Mouse (Mus musculus): Measurements from ENCODE around the gene Ica1.

Gene Ica1

DNA sequence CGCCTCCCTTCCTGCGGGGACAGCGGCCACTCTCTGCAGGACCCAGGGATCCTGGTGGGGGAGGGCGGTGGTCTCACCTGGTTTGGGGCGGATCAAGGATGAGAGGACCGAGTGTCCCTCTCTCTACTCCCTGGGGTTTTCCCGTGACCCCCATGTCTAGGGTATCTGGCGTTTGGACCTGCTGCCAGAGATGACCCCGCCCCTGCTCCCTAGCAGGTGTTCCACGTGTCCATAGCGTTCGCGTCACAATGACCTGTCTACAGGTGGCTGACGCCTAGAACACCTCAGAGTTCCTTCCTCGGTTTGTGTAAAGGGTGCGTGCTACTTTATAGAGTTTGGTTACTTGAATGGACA, at the start of gene Ica1:
Gene Ica1 (minus strand): TSS at position 193 of the 354 bp plus-strand sequence.
- DNase-seq = peak in 1 of 2 experiments; percentile 6

DNA sequence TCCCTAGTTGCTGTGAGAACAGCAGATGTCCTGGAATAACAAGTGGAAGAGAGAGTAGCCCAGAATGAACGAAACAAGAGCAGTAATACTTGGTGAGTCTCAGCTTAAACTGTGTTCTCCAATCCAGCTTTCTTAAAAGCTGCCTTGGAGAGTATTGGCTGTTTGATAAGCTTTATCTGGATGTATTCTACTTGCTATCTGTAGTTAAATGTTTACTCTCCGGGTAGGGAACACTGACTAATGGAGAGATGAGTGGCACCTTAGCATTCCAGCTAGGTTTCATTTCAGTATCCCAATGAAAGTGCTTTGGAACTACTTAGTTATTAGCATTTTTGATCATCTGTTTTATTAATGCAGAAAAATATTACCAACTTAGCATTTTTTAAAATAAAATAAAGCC, 41.6 kb upstream of the Ica1 start:
- no peak for DNase-seq

DNA sequence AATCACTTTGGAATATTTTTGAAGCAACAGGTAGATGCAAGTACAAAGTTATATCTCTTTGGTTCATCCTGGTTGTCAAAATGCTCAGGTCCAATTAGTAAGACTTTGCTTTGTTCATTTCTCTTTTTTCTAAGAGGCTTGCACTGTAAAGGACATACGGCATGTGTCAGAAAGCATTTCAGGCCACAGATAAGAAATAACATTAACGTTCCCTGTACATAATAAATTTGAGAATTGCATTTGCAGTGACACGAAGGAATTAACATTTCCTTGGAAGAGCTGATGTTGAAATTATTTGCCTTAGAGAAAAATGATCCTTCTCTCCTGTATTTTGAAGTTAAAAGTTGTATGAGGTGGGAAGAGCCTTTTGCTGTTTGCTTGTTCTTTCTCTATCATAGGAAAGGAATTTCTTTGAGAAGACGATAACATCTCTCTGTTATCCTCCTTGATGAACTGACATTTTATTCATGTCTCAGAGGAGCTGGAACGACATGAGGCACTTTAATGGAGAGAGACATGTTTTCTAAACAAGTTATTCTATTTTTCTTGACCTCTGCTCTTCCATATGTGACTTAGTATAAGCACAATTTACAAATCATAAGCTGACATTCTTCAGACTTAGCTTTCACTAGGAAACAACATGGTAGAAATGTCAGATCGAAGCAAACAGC, 36.2 kb upstream of the Ica1 start:
- no peak for DNase-seq

DNA sequence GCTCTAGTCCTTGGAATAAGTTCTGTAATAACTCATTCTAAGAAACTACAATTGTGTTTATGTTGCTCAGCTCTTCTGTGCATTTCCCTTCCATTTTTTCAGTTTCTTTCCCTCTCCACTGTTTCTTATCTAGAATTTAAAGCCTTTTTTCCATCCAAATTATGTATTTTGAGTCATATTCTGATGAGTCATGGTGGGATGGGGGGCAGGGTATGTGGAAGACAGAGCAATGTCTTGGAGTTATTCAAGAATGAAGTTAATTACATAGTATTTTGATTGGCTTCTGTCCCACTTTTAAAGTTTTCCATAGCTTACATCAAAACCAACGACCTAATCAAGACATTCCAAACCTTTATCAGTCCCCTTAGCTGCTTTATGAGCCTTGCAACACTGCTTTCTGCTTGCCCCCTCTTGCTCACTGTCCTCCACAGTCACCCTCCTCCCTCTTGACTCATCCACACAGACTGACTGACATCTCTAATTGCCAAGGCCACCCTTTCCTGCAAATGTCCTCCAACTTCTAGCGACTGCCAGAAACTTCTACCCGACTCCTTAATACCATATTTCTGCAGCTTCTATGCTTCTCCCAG, 24.4 kb upstream of the Ica1 start:
- DNase-seq = no peak

DNA sequence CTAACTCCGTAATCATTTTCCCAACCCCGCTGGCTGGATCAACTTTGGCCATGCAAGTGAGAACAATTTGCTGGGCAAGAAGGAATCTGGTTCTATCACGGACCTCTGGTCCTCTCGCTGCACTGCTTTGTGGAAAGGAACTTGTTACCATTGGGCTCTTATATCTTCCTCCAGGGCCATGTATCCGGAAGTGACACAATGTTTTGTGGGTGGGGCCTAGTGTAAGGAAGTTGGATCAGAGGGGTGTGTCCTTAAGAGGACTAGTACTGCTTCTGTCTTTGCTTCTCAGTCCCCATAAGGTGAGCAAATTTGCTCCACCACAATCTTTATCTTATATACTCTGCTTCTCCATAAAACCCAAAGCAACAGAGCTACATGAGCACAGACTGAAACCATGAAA, 14.1 kb upstream of the Ica1 start:
- DNase-seq = no peak

DNA sequence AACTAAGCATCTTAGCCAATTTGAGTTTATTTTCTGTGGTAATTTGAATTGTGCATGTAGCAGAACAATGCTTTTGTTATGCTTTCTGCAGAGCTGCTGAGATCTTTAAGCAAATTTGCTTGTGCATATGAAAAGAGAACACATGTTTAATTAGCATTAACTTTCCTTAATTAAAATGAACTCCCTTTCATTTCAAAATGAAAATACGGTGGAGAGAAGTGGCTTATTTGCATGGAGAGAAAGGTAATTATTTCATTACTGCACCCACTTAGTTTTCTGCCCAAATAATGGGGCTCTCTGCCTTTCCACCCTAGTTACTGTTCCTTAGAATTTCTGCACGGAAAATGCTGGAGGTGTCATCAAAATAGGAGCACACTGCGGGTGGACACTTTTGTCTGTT, 13.5 kb upstream of the Ica1 start:
- DNase-seq = no peak

DNA sequence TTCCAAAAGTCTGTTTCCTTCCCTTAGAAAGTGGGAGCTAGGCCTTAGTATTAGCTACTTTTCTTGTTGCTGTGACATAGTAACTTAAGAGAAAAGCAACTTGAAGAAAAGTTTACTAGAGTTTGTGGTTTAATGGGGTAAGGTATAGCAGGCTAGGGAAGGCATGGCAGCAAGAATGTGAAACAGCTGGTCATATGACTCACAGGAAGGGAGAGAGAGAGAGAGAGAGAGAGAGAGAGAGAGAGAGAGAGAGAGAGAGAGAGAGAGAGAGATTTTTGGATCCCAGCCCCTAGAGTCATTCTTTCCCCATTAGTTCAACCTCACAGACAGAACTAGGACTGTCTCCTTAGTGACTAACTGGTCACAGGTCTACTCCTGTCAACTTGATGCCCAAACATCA, 2.3 kb upstream of the Ica1 start:
- no peak for DNase-seq

DNA sequence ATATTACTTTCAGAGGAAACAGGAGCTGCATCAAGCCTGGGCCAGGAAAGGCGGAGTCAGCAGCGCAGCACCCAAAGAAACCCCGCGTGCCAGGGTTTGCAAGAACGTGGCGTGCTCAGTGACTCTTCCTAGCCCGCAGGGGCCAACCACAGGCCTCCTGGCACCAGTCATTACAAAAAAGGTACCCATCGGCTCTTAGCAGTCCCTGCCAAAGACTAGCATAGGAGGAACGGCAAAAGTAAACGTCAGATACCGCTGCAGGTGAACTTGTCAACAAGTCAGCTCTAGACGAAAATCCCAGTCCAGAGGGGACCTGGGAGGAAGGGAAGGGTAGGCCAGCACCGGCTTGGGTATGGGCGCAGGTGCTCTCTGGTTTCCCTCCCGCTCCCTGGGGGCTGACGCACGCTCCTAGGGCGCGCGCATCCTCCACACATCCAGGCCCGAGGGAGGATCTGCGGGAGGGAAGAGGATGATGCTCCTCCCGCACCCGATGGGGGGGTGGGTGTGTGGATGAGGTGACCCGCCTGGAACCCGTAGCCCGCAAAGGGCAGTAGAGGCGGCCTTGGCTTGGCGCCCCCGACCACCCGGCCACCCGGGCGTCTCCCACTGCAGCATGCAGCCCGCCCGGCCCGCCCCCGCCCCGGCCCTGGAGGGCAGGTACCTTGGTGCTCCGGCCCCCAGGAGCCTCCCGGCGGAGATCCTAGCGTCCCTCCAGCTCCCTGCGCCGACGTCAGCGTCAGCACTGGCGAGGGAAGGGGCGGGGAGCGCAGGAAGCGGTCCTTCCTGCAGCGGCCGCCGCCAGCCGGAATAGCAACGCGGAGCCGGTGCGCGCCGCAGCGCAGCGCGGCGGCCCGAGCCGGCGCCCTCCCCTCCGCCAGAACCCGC, 635 bp downstream of the Ica1 start:
- peak in 1 of 2 experiments; percentile 7 for DNase-seq

DNA sequence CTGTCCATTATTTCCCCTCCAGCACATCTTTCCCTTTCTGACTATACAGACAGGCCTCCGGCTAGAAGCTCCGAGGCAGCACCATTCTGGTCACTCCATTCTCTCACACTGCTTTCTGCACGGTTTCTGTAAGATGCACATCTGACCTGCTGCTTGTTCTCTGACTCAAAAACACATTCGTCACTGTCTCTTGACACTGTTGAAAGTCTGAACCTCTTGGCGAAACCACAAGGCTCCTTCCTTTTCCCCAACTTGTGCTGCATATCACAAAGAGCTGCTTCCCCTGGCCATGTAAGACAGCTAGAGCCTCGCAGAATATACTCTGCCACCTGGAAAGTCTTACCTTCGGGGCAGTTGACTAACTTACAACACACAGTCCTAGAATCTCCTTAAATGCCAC, 6.7 kb downstream of the Ica1 start:
- no peak for DNase-seq

DNA sequence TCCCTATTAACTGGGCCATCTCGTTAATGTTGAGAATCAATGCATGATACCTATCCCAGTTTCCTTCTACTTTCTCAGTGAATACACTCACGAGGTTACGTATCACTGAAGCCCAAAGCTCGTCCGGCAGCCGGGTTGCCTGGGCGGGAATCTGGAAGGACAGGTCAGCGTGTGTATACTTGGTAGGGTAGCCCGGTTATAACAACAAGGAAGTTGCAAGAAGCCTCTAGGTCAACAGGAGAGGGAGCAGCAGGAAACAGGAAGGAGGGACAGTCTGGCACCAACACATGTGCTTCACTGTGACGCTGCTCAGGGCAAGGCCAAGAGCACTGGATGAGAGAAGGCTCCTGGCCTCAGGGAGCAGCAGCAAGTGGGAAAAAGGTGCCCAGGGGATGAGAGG, 7.9 kb downstream of the Ica1 start:
- DNase-seq = no peak

DNA sequence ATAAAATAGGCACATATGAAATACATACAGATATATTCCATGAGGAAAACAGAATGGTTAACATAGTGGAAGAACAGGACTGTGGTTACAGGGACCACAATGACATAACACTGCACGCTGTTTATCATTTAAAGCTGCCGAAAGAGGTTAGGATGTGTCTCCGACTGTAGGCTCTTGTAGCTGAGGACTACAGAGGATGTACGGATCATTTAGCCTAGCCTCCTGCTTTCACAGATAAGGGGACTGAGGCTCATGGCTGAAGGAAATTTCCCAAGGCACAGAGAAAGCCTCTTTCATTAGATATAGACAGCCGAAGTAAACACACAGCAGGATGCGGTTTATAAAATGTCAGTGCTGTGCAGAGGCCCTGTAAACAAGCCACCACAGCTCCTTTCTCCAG, 8.5 kb downstream of the Ica1 start:
- no peak for DNase-seq

DNA sequence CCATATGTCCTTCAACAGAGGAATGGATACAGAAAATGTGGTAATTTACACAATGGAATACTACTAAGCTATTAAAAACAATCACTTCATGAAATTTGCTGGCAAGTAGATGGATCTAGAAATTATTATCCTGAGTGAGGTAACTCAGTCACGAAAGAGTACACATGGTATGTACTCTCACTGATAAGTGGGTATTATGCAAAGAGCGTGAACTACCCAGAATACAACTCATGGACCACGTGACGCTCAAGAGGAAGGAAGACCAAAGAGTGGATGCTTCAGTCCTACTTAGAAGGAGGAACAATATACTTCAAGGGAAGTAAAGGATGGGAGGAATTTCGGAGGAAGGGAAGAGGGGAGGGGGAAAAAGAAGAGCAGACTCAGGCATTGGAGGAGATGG, 11.6 kb downstream of the Ica1 start:
- no peak for DNase-seq

DNA sequence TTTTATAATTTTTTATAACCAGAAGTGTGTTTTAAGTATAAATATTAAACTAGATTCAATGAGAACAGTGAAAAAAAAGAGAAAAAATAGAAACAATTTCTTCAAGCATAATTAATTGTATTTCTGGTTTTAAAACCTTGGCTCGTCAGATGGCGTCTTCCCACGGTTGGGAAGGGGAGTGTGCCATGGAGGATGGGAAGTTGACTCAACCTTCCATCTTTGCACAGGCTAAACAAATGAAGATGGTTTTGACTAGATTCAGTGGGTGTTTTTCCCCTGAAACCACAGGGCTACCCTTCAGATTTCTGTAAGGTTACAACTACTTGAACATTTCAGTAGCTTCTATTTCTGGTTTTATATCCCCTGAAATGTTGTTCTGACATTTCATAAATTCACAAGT, 12.5 kb downstream of the Ica1 start:
- DNase-seq = no peak

DNA sequence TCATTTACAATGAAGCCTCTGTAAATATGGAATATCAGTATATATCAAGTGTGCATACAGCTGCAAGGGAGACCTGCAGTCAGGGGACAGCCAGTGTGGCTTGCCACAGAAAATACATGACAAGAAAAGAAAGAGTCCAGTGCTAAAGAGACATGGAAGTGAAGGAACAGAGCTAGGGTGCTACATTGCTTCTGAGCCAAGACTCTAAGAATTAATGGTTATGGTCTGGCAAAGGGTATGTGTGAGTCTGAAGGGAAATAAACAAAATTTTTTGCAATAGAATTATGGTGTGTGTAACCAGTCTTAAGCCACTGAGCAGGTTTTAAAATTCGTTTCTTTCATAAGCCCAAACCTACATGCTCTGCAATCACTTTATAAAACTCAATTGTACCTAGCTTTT, 13.2 kb downstream of the Ica1 start:
- no peak for DNase-seq

DNA sequence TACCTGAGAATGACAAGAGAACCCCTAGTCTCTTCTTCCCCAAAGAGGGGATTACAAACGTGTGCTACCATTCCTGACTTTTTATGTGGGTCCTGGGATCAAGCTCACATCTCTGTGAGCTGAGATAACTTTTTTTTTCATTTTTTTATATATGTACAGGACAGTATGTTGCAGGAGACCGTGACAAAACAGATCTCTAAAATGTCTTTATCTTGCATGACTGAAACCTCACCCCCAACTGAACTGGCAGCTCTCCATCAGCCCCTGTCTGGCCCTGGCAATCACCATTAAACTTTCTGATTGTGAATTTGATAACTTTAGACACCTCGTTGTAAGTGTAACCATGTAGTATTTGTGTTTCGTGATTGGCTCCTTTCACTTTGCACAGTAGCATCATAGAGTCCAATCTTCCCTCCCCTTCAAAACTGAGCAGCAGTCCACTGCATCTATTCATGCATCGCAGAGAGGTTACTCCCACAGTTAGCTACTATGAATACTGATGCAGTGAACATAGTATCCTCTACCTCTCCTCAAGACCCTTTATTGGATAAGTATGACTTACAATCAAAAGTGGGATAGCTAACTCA, 17.5 kb downstream of the Ica1 start:
- no peak for DNase-seq

DNA sequence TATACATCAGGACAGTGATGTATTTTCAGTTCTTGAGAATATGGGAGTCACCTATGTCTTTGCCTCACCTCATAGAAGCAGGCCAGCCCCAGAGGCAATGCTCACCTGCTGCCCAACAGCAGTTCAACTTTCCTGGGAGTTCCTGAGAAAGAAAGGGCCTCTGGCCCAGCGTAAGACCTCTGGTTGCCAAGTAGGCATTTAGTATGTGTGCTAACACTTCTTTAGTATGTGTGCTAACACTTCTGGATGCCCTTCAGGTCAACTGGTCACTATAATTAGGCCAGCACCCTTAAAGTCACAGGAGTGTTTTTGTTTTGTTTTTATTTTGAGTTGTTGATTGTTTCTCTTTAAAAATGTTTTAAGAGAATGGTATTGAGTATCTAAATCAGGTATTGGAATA, 18.4 kb downstream of the Ica1 start:
- no peak for DNase-seq

DNA sequence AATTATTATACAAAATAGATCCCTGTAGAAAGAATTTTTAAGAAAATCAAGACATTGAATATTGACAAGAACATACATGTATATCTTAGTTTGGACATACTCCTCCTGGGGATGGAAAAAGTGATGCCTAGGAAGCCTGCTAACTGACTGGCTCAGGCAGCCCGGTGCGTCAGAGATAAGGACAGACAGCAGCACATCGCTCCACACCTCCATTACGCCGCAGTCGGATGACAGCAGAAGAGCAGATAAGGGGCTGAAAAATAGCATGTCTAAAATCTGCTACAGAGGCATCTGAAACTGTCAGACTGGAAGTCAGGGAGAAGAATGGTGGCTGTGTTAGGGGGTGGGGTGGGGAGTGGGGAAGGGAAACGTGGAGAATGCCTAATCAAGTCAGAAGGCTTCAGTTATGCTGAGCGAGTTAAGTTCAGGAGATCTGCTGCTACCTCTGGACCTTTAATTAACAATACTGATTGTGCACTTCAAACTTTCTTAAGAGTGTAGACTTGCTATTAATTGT, 22.5 kb downstream of the Ica1 start:
- DNase-seq = no peak

DNA sequence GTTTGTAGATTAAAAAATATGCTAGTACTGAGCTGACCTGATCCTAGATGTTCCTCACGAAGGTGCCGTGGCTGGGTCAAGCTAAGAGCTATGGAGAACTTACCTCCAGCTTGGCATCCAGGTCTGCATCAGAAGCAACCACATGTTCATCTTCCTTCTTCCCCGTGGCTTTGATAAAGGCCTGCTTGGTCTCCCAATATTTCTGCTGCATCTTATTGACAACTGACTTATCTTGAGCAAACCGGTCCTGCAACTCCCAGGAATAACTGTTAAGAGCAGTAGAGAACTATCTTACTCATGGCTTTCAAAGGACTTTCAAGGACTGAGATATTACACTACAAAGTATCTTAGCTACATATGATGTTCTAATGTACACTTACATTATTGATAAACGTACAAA, 23.8 kb downstream of the Ica1 start:
- no peak for DNase-seq

DNA sequence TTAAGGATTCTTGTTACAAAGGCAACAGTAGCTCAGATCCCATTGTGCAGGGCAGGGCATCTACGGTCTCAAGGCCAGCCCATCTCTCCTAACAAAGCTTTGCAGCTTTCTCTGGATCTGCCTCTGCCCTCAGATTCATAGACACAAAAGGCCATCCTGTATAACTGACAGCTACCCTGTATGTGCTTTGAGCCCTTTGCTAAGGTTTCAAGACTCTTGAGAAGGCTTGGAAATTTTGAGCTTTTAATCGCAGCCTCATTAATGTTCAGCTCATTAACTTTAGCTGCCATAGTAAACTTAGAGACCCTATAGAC, 24.6 kb downstream of the Ica1 start:
- DNase-seq = no peak

DNA sequence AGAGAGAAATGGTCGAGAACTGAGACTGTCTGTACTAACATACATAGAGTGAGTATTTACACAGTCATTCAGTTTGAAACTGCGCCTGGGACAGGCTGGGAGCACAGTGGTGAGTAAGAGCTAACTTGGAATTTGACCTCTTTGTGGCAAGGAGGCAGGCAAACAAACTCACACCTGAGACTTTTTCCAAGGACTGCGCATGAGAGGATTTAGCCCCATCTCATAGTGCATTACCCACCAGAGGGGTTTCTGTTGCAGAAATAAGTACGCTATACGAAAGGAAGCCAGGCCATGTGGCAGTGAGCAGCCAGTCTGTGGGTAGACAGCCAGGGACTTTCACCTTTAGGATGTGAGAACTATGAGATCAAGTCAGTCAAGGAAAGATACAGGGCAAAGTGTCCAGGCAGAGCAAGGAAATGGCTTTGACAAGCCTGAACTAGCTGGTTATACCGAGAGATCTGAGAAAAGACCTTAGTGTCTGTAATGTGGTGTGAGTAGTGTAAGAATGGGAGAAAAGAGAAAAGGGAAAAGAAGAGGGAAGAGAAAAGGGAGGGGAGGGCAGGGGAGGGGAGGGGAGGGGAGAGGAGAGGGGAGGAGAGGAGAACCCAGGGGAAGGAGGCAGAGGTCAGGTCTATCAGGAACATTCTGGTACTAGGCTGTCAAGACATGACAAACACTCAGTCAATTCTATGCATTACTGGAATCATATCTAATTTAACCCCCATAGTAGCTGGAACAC, 25.1 kb downstream of the Ica1 start:
- DNase-seq = no peak

DNA sequence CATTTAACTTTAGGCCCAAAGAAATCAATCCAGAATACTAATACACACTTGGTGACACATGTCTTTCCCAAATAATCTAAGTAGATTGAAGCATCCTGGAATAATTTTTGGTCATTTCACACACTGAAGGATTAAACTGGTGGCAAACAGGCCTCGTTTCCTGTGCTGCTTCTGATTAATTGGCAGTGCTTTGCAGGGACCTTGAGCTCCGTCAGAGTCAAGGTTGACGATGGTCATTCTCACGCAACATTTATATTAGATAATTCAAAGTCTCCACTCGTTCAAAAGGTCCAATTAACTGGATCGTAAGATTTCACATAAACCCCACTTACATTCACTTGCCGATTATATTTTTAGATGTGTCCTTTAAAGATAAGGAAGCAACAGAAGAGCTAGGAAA, 33.4 kb downstream of the Ica1 start:
- no peak for DNase-seq

DNA sequence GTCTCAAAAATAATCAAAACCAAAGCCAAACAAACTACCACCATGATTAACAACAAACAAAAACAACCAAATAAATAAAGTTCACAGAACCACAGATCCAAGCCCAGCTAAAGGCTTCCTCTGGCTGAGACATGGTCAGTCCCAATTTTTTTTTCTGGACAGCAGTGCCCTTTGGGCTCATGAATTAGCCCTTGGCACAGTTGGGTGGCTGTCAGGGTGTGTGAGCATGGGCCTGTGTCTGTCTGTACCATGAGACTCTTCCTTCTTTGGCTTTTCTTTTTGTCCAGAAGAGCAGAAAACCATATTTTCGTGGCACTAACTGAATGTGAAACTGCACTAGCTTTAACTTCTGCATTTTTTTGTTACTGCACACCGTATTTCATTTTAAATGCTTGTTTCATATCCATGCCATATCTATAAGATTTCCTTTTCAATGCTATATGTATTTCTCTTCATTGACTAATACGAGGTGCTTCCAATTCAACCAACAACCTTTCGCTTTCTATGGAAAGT, 34.0 kb downstream of the Ica1 start:
- no peak for DNase-seq

DNA sequence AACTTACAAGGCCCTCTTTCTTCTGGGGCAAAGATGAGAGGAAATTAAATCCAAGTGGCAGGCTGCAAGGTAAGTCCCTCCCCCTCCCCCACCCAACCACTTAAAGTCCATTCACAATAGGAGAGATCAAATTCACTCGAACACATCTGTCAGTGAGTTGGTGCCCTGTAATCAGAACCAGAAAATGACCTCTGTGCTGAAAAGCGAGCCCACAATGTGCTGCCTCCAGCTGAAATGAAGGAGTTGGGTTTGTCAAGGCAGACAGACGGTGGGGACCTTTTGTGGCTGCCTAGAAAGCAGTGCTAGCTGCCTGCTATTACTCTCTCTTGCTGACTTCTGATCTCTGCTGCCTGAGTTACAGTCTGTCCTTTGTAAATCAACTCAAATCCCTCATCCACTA, 35.8 kb downstream of the Ica1 start:
- DNase-seq = no peak
